Mouse (Mus musculus): ENCODE measurements around the gene Hibadh.

Hibadh gene

DNA sequence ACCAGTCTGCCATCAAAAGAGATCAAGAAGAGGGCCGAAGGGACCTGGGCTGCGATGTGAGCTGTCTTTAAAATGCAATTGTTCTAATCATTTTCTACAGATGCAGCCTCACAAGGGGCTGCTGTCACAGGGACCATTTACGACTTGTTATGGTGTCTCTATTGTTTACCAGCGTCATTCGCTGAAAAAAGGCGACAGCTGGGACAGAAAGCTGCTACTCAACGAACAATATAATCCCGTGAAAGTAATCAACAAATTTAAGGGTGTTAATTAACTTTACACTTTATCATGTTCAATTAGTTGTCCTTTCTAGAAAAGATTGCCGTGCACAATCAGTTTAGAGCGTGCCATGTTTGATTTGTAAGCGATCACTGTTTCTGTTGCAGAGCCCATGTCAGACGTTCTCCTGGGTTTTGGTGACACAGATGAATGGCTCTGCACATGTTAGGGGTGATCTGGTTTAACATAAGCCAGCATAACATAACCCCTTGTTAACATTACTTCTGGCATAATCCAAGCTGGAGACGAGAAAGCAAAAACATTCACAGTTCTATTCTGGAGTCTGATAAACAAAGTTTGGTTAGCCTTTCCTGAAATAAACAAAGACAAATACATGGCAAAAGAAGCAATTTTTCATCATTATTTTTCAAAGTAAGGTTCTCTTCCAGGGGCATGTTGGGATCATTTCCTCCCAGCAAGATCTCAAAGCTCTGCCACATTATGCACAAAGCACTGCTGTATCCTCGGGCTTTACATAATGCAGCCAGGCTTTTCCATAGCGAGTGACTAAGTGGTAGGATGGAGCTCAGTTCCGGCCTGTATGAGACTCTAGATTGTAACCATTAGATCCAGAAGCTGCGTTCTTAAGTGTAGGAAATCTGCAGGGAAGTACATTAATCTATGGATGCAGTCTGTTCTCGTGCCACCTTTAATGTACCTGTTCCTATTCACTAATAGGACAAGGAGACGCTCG lies 72.6 kb downstream of the Hibadh start:
- peak; percentile 50 for DNase-seq (ENCODE audit: low spot score)

DNA sequence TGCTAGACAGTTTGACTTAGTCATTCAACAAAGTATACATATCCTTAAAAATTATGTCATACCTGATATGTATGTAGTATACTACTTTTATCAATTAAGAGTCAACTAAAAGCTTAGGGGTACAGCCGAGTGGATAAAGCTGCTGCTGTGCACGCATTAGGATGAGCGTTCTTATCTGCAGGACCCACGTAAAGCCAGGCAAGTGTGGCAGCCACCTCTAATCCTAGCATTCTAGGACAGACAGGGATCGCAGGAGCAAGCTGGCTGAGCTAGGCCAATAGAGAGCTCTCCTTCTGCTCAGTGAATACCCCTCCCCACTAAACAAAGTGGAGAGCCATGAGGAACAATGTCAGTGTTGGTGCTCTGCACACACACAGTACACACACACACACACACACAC lies 75.0 kb downstream of the Hibadh start:
- no peak for DNase-seq (ENCODE audit: low spot score)

DNA sequence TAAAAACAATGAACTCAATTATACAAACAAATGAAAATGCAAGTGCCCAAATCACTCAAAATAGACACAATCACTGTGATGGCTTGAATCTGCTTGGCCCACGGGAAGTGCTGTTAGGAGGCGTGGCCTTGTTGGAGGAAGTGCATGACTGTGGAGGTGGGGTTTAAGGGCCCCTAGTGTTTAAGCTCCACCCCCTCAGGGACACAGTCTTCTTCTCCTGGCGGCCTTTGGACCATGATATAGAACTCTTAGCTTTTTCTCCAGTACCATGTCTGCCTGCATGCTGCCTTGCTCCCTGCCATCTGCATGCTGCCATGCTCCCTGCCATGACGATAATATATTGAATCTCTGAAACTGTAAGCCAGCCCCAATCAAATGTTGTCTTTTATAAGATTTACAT lies 77.2 kb downstream of the Hibadh start:
- no peak for DNase-seq (ENCODE audit: low spot score)

DNA sequence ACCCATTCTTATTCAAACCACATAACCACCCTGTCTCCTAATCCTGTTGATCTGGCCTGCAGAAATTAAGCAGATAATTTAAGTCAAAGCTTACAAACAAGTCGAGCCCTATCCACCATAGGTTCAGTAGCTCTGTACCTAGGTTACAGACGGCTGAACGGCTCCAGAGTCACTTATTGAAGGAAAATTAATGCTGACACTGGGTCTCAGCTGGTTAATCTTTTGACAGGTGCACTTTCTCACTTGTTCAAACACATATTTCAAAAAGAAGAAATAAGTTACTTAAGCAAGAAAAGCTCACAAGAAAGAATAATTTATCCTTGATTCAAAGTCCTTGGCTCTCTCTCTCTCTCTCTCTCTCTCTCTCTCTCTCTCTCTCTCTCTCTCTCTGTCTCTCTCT lies 81.1 kb downstream of the Hibadh start:
- no peak for DNase-seq (ENCODE audit: low spot score)

DNA sequence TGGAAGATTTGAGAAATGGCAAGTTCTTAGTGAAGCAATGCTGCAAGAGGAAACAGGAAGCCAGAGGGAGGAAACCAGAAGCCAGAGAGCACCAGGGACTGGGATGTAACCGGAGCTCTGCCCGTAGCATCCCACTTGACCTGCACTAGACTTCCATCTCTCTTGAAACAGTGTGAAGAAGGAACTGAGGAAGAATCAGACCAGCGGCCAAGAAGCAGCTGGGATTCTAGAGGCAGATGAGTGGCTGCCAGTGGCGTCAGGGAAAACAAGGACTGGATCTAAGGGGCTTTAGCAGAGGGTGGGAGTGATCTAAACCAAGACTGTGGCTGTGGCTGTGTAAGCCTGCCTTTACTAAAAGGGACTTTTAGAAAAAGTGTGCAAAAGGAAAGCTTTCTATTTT lies 95.8 kb downstream of the Hibadh start:
- DNase-seq (ENCODE audit: low spot score) = no peak

DNA sequence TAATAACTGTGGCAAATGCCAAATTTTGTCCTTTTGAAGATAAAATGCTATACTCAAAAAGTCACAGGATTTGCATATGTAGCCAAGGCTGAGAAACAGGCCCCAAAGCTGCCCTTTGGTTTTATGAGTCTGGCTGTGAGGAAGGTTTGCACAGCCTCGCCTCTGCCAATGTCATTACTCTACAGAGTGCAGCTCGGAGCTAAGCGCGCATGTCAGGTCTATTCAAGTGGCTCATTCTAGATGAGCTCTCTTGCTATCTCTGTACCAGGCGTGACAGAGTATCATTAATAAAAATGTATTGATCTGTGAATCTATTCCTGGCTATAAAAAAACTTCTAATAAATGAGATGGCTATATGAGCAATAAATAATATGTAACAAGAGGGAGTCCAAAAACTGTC lies 97.7 kb downstream of the Hibadh start:
- peak; percentile 8 for DNase-seq (ENCODE audit: low spot score)

DNA sequence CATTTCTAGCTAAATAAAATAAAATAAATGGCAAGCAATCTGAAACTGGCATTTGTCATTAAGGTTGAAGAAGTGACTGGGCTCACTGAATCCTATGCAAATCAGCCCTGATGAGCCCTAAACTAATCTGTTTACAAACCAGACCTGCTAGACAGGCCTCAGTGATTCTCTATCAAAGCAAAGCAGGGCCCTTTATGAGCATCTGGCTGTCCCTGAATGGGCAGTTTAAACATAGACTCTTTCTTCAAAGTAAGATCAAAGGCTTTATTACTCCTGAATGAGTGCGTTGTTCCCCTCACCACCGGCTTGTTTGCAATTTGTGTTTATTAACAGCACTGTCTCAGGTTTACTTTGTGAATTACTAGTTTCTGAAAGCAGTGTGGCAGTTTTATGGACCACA lies 100.3 kb downstream of the Hibadh start:
- peak; percentile 15 for DNase-seq (ENCODE audit: low spot score)

DNA sequence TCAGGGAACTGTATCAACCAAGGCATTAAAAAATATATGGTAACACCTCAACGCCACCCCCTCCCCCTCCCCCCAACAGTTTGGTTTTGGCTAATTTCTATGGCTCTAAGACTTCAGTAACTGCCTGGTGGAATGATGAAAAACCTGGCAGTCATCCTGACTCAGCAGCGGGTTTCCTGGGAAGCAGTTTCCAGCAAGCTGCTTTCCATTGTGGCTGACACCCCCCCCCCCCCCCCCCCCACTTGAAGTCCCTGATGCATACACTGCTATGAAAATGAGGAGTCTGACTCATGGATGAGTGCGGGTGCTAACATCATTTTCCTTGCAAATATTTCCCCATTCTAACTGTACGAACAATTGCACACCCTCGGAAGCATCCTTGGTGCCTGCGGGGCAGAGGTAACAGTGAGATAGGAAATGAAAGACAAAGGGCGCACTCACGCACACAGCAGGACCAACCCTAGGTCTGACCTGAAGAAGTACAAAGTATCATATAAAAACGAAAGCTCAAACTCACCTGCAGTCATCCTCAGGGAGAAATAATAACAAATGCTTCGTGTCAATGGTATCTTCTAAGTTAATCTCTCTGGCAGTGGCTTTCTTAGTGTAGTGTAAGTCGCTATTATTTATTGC lies 105.0 kb downstream of the Hibadh start:
- DNase-seq (ENCODE audit: low spot score) = no peak

DNA sequence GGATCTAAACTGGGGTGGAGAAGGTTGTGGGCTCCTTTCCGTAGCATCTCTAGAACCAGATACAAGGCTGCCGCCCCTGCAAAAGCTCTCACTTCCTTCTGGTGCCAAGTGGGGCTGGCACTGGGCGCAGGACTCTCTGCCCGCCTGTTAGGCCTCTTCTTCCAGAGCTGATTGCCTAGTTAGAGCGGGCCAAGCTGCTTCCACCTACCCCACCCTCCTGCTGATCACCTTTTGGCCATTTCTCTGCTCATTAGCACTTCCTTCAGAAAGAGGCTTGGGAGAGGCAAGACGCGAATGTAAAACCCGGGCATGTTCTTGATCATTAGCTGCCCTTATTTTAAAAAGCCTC lies 108.1 kb downstream of the Hibadh start:
- DNase-seq (ENCODE audit: low spot score) = no peak

DNA sequence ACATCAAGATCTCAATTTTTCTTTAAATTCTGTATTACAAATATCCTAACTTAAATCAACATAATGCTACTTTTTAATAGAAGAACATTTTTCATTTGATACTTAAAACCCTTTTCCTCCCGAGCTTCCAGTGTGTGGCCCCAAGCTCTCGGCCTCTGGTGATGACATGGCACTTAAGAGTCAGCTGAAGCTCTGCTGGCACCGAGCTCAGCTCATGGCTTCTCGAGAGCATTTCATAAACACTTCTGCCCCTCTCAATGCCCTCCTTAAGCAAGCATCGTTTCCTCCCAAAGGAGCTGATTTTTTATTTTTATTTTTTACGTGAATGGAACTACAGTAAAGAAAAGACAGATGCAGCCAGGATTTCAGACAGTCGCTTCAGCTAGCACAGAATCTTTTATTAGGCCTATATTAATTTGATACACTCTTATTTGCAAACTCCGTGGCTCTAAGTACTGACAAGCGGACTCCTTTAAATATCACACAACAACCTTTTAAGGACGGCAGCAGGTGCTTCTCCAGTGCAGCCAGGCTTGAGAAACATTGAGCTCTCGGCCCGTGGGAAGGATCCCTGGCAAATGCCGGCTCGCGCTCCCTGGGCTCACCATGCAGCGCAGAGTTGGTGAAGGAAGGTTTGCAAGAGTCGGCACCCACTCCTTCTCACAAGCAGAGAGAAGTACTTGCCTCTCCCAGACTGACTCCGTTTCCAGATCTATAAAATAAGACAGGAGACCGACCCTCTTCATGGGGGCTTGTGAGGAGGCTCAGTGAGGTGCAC lies 108.6 kb downstream of the Hibadh start:
- no peak for DNase-seq (ENCODE audit: low spot score)

DNA sequence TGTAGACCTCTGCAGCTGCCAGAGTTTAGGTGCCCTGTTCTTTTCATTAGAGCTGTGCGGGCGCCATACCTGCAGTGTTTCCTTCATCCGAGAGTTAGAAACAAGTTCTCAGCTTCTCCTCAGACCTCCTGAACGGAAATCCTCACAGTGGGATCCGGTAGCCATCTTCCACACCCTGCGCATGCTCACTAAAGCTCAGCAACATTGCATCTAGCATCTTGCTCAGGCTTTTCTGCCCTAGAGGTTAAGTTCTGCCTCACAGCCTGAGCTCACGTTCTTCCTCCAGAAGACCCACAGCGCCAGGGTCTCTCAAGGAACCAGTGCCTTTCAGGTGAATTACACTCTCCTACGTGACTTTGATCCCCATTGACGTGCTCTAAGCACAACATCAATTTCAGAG lies 109.3 kb downstream of the Hibadh start:
- no peak for DNase-seq (ENCODE audit: low spot score)

DNA sequence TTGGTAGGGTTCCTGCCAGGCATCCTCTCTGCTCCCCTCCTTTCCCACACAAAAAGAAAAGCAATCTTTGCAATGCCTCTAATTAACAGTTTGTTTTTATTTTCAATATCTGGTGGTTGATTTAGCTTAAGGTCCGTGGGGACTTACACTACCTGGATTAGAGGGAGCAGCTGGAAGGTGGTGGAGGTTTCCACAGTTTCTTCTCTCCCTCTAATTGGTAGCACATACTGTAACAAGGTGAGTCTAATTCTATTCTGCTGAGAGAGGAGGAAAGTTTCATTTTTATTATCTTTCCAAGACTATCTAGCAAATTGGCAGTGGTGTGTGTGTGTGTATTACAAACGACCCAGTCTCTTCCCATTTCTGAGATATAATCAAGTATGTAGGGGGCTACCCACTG lies 116.0 kb downstream of the Hibadh start:
- no peak for DNase-seq (ENCODE audit: low spot score)

DNA sequence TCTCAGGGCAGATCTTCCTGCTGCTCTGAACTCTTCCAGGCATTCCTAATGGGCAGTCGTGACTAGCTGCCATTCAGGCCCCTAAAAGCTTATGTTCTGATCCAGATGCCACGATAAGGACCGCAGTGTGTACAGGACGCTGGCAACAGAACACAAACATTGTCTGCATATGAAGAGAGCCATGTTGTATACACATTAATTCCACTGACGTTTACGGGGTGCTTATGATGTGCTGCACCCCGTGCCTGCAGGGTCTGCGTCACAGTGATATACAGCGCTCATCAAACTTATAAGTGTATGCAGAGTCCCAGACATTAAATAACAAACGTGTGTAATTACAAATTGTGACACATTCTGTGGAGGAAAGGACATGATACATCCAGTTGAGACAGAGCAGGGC lies 121.5 kb downstream of the Hibadh start:
- DNase-seq (ENCODE audit: low spot score) = no peak

DNA sequence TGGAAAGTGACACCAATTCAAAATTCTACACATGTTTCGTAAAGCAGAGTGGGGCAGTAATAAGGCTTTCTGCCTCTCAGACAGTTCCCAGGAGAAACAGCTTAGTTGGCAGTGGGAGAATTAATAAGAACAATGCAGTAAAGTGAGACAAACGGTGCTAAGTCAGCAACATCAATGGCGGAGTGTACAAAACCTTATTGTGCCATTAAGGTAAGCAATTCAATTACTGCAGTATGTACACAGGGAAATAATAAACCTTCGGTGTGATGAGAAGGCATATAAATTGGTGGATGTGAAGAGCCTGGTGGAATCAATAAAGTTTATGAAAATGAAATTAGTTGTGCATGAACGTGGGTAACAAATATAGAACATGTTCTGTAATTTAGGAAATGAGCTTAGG lies 122.9 kb downstream of the Hibadh start:
- no peak for DNase-seq (ENCODE audit: low spot score)

DNA sequence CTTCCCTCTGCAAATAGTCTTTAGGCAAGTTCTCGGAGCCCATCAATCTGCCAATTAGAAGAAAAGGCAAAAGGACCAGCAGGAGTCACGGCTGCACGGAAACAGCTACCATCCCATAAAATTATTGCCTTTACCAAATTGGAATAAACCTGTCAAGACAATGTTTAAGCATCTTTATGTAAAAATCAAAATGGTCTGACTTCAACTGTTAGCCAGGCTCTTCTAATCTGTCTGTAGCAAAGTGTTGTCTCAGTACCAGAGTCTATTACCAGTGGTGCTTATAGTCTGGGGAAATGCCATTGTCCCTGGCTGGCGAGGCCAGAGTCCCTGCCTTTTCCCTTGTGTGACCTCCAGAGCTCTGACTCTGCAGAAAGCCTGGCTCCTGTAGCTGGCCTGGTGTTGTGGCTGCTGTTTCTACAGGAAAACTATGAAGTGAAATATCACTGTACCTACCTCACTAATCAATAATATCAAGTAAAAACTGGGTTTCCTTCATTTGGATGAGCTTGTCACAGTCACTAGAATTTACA lies 126.2 kb downstream of the Hibadh start:
- DNase-seq (ENCODE audit: low spot score) = peak; percentile 52

DNA sequence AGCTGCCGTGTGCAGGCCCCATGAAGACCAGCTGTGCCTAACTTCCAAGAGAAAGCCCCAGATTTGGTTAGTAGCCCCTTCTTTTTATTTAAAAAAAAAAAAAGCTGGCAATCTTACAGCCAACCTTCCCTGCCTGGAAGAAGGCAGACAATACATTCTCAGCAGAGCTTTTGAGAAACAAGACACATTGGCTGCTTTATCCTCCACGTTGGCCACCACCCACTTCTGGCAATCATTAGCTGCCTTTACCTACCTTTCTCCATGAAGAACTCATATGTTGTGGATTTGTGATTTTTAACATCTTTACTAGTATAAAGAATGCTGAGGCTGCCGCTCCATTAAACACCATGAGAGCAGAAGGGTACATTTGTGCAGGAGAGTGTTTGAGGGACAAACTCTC lies 131.4 kb downstream of the Hibadh start:
- no peak for DNase-seq (ENCODE audit: low spot score)

DNA sequence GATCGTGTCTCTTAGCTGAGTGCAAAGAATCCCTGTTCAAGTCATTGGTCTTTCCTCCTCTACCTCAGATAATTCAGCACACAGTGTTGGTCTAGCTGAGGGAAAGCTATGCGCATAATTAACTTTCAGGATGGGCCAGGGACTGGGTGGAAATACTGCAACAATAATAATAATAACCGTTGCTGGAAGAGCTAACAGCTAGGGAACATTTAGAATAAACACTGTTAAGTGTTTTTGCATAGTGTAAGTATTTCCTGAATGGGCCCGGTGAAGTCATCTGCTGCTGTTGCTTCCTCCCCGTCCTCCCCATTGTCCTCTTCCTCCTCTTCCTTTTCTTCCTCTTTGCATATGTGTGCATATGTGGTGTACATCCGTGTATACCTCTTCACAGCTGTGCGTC lies 132.2 kb downstream of the Hibadh start:
- no peak for DNase-seq (ENCODE audit: low spot score)

DNA sequence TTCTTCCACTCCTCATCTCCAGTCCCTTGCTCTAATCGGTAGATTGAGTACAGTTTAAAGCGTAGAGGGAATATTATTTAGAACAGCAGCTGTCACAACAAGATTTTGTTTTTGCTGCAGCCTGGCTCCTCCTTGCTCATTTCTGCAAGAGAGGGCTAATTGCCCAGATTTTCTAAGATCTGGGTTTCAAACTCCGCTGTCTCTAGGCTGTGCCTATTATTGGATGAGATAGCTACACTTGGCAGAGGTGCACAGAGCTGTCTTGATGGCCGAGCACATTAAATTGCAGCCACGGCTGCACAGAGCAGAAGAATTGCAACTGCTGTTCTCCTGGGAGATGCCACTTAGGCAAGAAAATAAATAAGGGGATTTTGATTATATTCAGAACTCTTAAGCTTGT lies 133.0 kb downstream of the Hibadh start:
- no peak for DNase-seq (ENCODE audit: low spot score)

DNA sequence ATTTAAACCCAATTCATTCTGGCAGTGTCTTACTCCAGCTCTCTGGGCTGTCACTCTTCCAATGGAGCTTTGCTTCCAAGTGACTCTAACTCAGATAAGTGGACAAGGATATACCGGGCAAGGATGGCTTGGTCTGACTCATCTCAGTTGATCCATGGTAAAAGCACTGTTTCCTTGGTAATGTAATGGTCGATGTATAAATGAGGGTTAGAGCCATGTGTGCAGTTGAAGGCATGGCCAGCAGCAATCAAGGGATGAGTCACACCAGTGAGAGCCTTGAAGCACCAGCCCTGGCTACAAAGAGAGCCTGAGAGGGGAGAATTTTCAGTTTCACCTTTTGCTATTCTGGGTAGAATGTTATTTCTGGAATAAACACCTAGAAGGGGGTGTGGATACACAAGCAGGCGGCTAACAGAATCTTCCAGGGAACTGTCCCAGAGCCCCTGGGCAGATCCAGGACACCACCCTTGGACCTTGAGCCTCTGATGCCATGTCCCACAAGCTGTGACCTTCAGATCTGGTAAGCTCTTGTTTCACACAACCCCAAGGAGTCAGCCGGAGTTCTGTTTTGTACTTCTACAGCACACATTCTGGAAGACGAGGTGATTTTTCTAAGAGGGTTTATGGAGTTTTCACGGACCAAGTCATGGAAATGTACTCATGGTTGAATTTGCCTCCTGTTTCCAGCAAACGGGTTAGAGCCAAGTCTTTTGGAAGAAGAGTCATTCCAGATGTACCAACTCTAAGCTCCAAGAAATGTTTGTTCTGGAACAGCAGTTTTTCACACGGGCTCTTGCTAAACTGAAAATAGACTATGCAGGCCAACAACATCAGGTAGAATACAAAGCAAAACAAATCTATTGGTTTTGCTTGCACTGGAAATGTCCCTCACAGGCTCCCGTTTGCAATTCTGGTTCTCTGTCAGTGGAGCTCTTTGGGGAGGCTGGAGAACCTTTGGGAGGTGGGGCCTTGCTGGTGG lies 134.1 kb downstream of the Hibadh start:
- DNase-seq (ENCODE audit: low spot score) = no peak

DNA sequence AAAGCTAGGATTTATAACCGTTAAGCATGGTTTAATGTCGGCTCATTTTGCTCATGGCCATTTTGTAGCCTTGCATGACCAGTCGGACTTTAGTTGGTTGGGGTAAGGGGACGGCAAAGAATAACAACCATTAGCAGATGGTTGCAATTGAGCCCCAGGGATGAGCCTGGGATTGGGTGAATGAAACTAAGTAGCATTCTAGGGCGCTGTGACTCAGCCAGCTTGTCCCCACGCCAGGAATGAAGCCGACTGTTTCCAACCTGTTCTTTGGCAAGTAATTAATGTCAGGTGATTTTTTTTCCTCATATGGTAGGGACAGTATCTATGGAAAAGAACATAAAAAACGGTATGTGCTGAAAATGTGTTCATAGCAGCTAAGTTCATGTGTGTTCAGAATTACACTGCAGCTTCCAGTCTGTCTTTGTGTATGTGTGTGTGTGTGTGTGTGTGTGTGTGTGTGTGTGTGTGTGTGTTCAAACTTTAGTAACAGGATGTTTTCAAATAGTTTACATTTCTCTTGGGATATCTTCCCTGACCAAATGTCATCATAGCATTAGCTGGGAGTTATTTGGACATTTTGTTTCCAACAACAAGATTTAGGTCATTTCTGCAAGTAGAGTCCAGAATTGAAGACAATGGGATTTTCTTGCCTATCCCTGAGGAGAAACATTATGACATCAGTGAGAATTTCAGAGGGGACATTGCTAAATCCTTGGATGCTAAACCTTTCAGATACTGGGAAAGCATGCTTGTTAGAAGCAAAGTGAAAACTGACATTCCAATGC lies 135.3 kb downstream of the Hibadh start:
- no peak for DNase-seq (ENCODE audit: low spot score)

DNA sequence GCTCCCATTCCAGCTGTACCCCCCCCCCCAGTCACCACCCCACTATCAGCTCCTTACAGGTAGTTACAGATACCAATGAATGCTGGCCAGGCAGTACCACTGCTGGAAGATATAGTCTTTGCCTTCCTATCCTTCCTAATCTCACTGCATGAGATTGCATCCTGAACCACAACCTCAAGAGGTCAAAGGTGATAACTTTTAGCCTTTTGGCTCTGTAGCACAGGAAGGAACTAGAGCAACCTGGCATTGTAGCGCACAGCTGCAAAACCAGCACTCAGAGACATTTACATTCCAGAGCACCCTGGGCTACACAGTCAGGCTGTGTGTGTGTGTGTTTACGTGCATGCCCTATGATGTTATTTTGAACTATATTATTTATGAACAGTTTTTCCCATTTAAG lies 137.2 kb downstream of the Hibadh start:
- DNase-seq (ENCODE audit: low spot score) = peak; percentile 19
